Comparison of ENCODE assay signal across 9 mouse cellular contexts in genomic region chr2:157914105-157914764, GRCm38 (mm10). TPM values are rescaled to one million over a fixed set of nuclear protein-coding genes. Genes with fewer than 3 reads are reported as not detected.
DNase-seq lines count a peak whose midpoint lies in the region; ATAC-seq and TF ChIP-seq lines count a peak whose summit lies in the region.
"Had no signal": no experiment of that assay in that cellular context is flagged by ENCODE, and none has a peak within 500 bp of the region (broad histone marks: within the 10 kb centered on the region; RNA-seq: fewer than 3 reads in every experiment).

Vstm2l (plus strand) TSS chr2:157914653.

- H3K4me1 ChIP-seq in cerebellum, adult 2 months (ENCODE audit: control insufficient read depth, insufficient read depth, low read length): no peaks in the 10 kb centered on the region
- H3K4me1 ChIP-seq in neural tube, embryonic 15.5 days: peaks cover 69% of the 10 kb centered on the region

- TF ChIP-seq CTCF in cerebellum, adult 2 months (IDR thresholded peaks at IDR 0.05; ENCODE audit: borderline replicate concordance, insufficient read depth, low read depth, low read length): no peak
- no peak for TF ChIP-seq CTCF in left cerebral cortex, adult 2 months (IDR thresholded peaks at IDR 0.05)

- no peaks in the 10 kb centered on the region for H3K27me3 ChIP-seq in cerebellum, adult 2 months (ENCODE audit: control insufficient read depth, insufficient read depth, low read length)
- peaks cover 20% of the 10 kb centered on the region; the same call in 1 of the 2 replicates for H3K27me3 ChIP-seq in neural tube, embryonic 15.5 days (replicated peaks)

- no peaks in the 10 kb centered on the region for H3K36me3 ChIP-seq in neural tube, embryonic 15.5 days

- intact Hi-C loops in left cerebral cortex, adult 2 months (cut with DNase I): loop anchor here (1.0 to 2.0 kb wide), 3 partner anchors 29 to 279 kb away; no protein-coding TSS in a partner anchor

- 1% methylated on average over 60 of the region's 62 CpGs for WGBS in cerebellum, adult 2 months
- 3% methylated on average over 53 of the region's 62 CpGs for WGBS in neural tube, embryonic 15.5 days

- no peak within 1 kb of the TSS for H3K27ac ChIP-seq in cerebellum, adult 2 months (ENCODE audit: insufficient read depth, low read length)
- peak within 1 kb of the TSS; percentile 72 for H3K27ac ChIP-seq in left cerebral cortex, adult 2 months
- peak within 1 kb of the TSS; percentile 91 for H3K27ac ChIP-seq in neural tube, embryonic 15.5 days (replicated peaks)
- H3K27ac ChIP-seq: macrophage had no signal

- peak; percentile 18; the same call in 1 of the 2 replicates for ATAC-seq in frontal cortex, adult (ENCODE audit: low TSS enrichment)
- ATAC-seq in neural tube, embryonic 15.5 days (ENCODE audit: low FRiP score): peak; percentile 32; the same call in 1 of the 2 replicates

- no peak for TF ChIP-seq POLR2A in cerebellum, adult 2 months (IDR thresholded peaks at IDR 0.05; ENCODE audit: borderline replicate concordance, insufficient read depth, low read length)

- H3K4me3 ChIP-seq in cerebellum, adult 2 months (replicated peaks; ENCODE audit: insufficient read depth, low read depth, low read length): peak within 1 kb of the TSS; percentile 50
- H3K4me3 ChIP-seq in left cerebral cortex, adult 2 months: peak within 1 kb of the TSS; percentile 55
- H3K4me3 ChIP-seq in neural tube, embryonic 15.5 days (replicated peaks): peak within 1 kb of the TSS; percentile 69

- H3K4me2 ChIP-seq in neural tube, embryonic 15.5 days: peak within 1 kb of the TSS; percentile 87

- H3K9me3 ChIP-seq in neural tube, embryonic 15.5 days (replicated peaks): no peaks in the 10 kb centered on the region

- DNase-seq in kidney, postnatal 10 days: peak; percentile 49
- no peak for DNase-seq in kidney, postnatal 25 days
- peak; percentile 52 to 59 for DNase-seq in cerebellum, adult 2 months
- peak; percentile 74 to 79 for DNase-seq in left cerebral cortex, adult 2 months (ENCODE audit: extremely low spot score in 1 of 2, low spot score in 2 of 2)
- no peak for DNase-seq in gastrocnemius, adult 8-10 months (ENCODE audit: low spot score in 2 of 2)
- DNase-seq in urinary bladder, adult 2 months (ENCODE audit: low spot score): no peak

- H3K9ac ChIP-seq in neural tube, embryonic 15.5 days (replicated peaks): peak within 1 kb of the TSS; percentile 75

RNA-seq across cellular contexts. Expression of gene Vstm2l, which starts in this region (rescaled TPM):
- 46.0 and 50.0 TPM in 2 replicates for polyA plus RNA-seq in cerebellum, adult 2 months (2012; rRNA removed)
- 100 to 1,000 TPM; 159 to 170 TPM for total RNA-seq in left cerebral cortex, adult 2 months (2021)
- 31.2 and 42.9 TPM in 2 replicates for polyA plus RNA-seq in neural tube, embryonic 15.5 days (2015; fragmentation: Nextera tagmentation; extraction: Ambion mirVana)
- total RNA-seq in gastrocnemius, adult 8-10 months (2022): not detected
- 0.04 TPM in 1 of 2 replicates, not detected in the other for polyA plus RNA-seq in urinary bladder, adult 2 months (2012; rRNA removed)
- polyA plus RNA-seq: macrophage had no signal

Comparison
In these comparisons a context has a peak if more than half of its experiments do, and no peak if none do; other contexts are left out.
1. RNA of gene Vstm2l (total RNA-seq): 159 to 170 TPM in left cerebral cortex, adult 2 months; not detected in gastrocnemius, adult 8-10 months; every median in the first group is over 100 times any median in the second.
2. RNA of gene Vstm2l (polyA plus RNA-seq): 46.0 to 50.0 TPM in cerebellum, adult 2 months and 31.2 to 42.9 TPM in neural tube, embryonic 15.5 days; 0.04 TPM in urinary bladder, adult 2 months; every median in the first group is over 10 times any median in the second.
3. DNase-seq: peak in kidney, postnatal 10 days (single experiment), cerebellum, adult 2 months (2 of 2) and left cerebral cortex, adult 2 months (2 of 2); none in kidney, postnatal 25 days (0 of 2), gastrocnemius, adult 8-10 months (0 of 2) and urinary bladder, adult 2 months (single experiment).
4. Peak in every context shown above with its lines, with median percentiles within 50 percentile points of each other: H3K4me3 ChIP-seq.